Mouse (Mus musculus) kidney, embryonic 15.5 days (tissue): ENCODE data around the gene Anapc2. TPM values are rescaled to one million over a fixed set of nuclear protein-coding genes. Genes with fewer than 3 reads are reported as not detected.
A peak's percentile ranks its signal among the peaks of the same experiment; 100 is the strongest.

ENCODE experiments used
- ATAC-seq: fragments of 200-750 bp; cut with Nextera tagmentation; replicated peaks from 2 replicates; pipeline ENCODE4 v1.8.0; 2017; ENCODE audit warnings: moderate TSS enrichment; ENCODE audit not compliant: low FRiP score
- H3K27ac ChIP-seq: fragments of 300-500 bp; sonication (generic); 2 replicates; pipeline ENCODE4 v1.5.1; 2015; ENCODE audit warnings: mild to moderate bottlenecking, inconsistent platforms
- H3K27me3 ChIP-seq: fragments of 300-500 bp; sonication (generic); 2 replicates; pipeline ENCODE4 v1.6.1; 2015; ENCODE audit warnings: inconsistent platforms
- H3K36me3 ChIP-seq: fragments of 300-500 bp; sonication (generic); 2 replicates; pipeline ENCODE4 v1.6.1; 2015; ENCODE audit warnings: inconsistent platforms
- H3K4me1 ChIP-seq: fragments of 300-500 bp; sonication (generic); 2 replicates; pipeline ENCODE4 v1.6.1; 2015; ENCODE audit warnings: inconsistent platforms
- H3K4me2 ChIP-seq: fragments of 300-500 bp; sonication (generic); 2 replicates; pipeline ENCODE4 v1.6.1; 2015; ENCODE audit warnings: moderate library complexity, mild to moderate bottlenecking, inconsistent platforms
- H3K4me3 ChIP-seq: fragments of 300-500 bp; sonication (generic); replicated peaks from 2 replicates; pipeline ENCODE4 v1.5.1; 2015; ENCODE audit warnings: mild to moderate bottlenecking, inconsistent platforms
- H3K9ac ChIP-seq: fragments of 300-500 bp; sonication (generic); 2 replicates; pipeline ENCODE4 v1.6.1; 2015; ENCODE audit warnings: mild to moderate bottlenecking, inconsistent platforms
- H3K9me3 ChIP-seq: fragments of 300-500 bp; sonication (generic); replicated peaks from 2 replicates; pipeline ENCODE4 v1.6.1; 2016; ENCODE audit warnings: inconsistent platforms
- WGBS: fragments of 180-500 bp; shearing (Covaris S2); methylation state at CpG from one replicate; pipeline ENCODE4 v1.1.7; 2015; ENCODE audit warnings: mixed read lengths; 5-methylcytosine and 5-hydroxymethylcytosine counted together
- polyA plus RNA-seq: library from polyadenylated mRNA; unstranded; fragments of >200 nt; fragmentation: Nextera tagmentation; extraction: Ambion mirVana; gene quantifications from 2 replicates; pipeline ENCODE4 v1.2.1, GENCODE M21; 2015

Anapc2 gene
- polyA plus RNA-seq, 1 experiment from 2014 or later = 129 TPM

DNA sequence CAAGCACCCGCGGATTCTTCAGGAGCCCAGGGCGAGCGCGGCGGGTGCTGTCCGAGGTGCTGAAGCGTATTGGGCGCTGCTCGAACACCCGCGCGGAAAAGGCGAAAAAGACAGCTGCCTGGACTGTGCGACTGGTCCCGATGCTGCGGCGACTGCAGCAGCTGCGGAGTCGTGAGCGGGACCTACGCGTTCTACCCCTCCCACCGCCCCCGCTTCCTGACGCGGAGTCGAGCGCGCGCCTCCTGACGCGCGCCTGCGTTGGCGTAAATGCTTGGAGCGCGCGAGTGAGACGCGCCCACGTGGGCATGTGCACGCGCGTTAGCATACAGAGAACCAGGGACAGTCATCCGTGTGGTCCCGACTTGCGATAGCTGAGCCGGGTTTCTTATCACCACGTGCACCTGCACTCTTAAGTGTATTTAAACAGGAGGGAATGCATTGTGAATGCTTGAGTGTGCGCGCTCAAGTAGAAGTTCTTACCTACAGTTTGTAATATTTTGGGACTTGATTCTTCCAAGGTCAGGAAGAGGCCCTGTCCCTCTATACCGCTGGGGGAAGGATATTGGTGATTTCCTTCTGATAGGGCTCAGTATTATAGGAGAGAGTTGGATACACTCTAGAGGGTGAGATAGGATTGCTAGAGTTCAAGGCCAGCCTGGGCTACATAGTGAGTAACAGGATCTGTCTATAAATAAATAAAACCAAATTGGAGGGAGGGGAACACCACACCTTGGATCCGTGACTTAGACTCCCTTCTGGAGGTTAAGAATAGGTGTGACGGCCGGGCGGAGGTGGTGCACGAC lies 46.9 kb downstream of the Anapc2 start, which contains the start of gene Grin1:
Gene Grin1, minus strand, starts transcription at position 217 of the 803 bp plus-strand sequence.
- ATAC-seq = 0 out of 2 replicates have a peak, but pooled peaks have one; percentile 58
- H3K27me3 ChIP-seq = peaks cover 80% of the 10 kb centered on the region
- no peak within 1 kb of the TSS for H3K27ac ChIP-seq
- peak within 1 kb of the TSS; percentile 67 for H3K4me2 ChIP-seq
- WGBS = 9% methylated on average over 58 of the region's 58 CpGs
- no peak within 1 kb of the TSS for H3K9ac ChIP-seq
- H3K4me1 ChIP-seq = peaks cover 8% of the 10 kb centered on the region
- H3K4me3 ChIP-seq = peak within 1 kb of the TSS; percentile 38
- H3K9me3 ChIP-seq = no peaks in the 10 kb centered on the region
- H3K36me3 ChIP-seq = no peaks in the 10 kb centered on the region

DNA sequence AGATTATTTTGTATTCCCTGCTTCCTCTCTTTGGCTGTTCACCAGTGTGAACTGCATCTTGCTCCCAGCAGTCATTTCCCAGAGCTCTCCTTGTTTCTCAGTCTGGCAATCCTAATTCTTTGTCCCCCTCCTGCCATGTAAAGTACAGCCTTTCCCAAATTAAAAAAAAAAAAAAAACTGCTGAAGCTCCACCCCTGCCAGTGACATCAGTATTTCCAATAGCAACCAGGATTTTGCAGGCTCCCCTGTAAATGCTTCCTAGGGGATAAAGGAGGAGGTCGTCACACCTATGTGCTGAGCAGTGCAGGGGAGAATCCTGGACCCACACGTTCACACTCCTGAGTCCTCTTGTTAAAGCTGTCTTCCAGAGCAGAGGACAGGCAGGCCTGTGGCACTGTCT lies 47.8 kb downstream of the Anapc2 start:
- H3K4me1 ChIP-seq = peaks cover 8% of the 10 kb centered on the region
- H3K27me3 ChIP-seq = peaks cover 72% of the 10 kb centered on the region
- no peak overlapping the region for H3K4me3 ChIP-seq
- no peak overlapping the region for H3K27ac ChIP-seq
- no peaks in the 10 kb centered on the region for H3K9me3 ChIP-seq
- no peak overlapping the region for H3K4me2 ChIP-seq
- H3K9ac ChIP-seq = no peak overlapping the region
- WGBS = 25% methylated on average over 2 of the region's 2 CpGs
- no peak for ATAC-seq
- H3K36me3 ChIP-seq = no peaks in the 10 kb centered on the region

DNA sequence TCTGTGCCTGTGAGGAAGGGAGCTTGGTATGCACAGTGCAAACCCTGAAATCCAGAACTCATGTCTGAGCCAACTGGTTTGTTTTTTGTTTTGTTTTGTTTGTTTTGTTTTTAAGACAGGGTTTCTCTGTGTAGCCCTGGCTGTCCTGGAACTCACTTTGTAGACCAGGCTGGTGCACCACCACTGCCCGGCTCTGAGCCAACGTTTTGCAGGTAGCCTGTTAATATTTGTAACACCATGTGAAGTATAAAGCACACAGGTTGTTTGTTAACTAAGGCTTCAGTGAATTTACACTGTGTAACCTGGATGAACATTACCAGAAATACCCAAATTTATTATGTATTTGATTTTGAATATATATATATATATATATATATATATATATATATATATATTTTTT lies 53.8 kb downstream of the Anapc2 start:
- H3K4me2 ChIP-seq = no peak overlapping the region
- H3K9me3 ChIP-seq = no peaks in the 10 kb centered on the region
- 81% methylated on average over 2 of the region's 2 CpGs for WGBS
- no peak overlapping the region for H3K27ac ChIP-seq
- ATAC-seq = no peak
- H3K9ac ChIP-seq = no peak overlapping the region
- peaks cover 13% of the 10 kb centered on the region for H3K27me3 ChIP-seq
- no peak overlapping the region for H3K4me3 ChIP-seq
- peaks cover under 1% of the 10 kb centered on the region; the same call in 1 of the 2 replicates for H3K4me1 ChIP-seq
- no peaks in the 10 kb centered on the region for H3K36me3 ChIP-seq

DNA sequence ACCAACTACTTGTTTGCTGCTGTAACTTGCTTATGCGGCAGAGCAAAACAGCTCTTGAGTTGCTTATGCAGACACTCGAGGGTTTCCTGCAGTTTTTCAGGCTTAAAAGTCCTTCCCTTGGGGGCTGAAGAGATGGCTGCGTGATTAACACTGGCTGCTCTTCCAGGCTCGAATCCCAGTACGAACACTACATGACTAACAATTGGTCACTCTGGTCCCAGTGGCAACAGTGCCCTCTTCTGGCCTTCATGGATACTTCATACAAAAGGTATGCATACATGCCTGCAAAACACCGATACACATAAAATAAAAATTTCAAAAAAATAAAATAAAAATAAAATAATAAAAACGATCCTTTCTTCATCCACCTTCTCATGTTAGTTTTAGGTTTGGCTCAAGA lies 56.2 kb downstream of the Anapc2 start:
- Histone ChIP-seq H3K4me3 (no peak overlapping the region), H3K9ac (no peak overlapping the region), H3K36me3 (no peaks in the 10 kb centered on the region), H3K27me3 (no peaks in the 10 kb centered on the region), H3K4me1 (peaks cover 13% of the 10 kb centered on the region), H3K9me3 (no peaks in the 10 kb centered on the region), H3K27ac (no peak overlapping the region), H3K4me2 (no peak overlapping the region)
- ATAC-seq = no peak
- WGBS = 42% methylated on average over 7 of the region's 7 CpGs

DNA sequence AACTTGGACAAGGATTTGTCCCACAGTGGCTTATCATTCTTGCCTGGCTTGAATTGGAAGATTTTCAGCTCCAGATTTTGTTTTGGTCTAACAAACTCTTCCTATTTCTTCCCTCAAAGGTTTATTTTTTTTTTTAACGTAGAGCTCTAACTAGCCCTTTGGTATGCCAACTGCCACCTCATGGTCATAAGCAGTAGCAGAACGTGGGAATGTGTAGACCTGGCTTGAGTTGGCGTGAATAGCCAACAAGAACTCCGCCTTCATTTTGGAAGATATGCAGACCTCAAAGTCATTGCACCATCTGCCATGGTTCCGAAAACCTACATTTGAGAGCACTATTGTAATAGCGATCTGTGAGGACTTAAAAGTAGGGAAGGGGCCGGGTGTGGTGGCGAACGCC lies 59.2 kb downstream of the Anapc2 start:
- Histone ChIP-seq H3K27ac (no peak overlapping the region), H3K4me2 (peak overlapping the region; percentile 94), H3K27me3 (no peaks in the 10 kb centered on the region), H3K9me3 (no peaks in the 10 kb centered on the region), H3K4me3 (peak overlapping the region; percentile 74), H3K9ac (peak overlapping the region; percentile 87), H3K4me1 (peaks cover 24% of the 10 kb centered on the region), H3K36me3 (peaks cover 28% of the 10 kb centered on the region)
- WGBS = 63% methylated on average over 9 of the region's 9 CpGs
- no peak for ATAC-seq

DNA sequence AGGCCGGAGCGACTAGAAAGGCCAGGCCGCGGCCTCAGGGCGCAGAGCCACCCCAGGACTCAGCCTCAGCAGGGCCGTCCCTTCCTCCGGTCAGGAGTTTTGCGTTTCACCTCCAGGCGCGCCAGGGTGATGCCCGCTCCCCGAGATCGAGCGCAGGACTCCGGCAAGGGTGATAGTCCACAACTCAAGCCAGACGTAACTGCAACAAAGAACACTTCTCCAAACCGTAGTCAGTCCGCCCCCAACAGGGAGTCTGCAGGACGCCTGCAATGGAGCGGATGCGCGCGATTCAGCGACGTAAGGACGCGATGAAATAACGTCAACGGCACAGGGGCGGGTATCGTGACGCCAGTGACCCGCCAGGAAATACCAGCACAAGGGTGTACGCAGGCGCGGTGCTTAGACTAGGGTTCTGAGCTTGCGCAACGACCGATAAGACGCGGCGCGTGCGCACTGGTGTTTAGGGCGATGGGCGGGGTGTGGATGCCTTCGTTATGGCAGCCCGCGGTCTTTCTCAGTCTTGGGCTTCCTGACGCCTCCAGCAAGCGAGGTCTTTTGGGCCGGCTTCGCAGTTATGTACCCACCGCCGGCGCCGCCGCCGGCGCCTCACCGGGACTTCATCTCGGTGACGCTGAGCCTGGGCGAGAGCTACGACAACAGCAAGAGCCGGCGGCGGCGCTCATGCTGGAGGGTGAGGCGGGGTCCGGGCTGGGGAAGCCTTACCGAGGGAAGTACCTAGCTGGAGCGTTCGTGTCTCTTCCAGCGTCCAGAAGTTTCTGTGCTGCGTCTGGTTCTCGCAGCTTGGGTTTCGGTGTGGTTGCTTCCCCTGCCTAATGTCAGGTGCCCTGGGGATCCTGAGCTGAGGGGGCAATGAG lies 60.2 kb downstream of the Anapc2 start, which contains the start of gene Man1b1:
Gene Man1b1, plus strand, starts transcription at position 53 of the 875 bp plus-strand sequence.
- Histone ChIP-seq H3K4me3 (peak within 1 kb of the TSS; percentile 74), H3K9ac (peak within 1 kb of the TSS; percentile 94), H3K36me3 (peaks cover 38% of the 10 kb centered on the region), H3K4me1 (peaks cover 24% of the 10 kb centered on the region), H3K27ac (peak within 1 kb of the TSS; percentile 87), H3K27me3 (no peaks in the 10 kb centered on the region), H3K9me3 (no peaks in the 10 kb centered on the region), H3K4me2 (peak within 1 kb of the TSS; percentile 94)
- peak; percentile 98 for ATAC-seq
- WGBS = under 1% methylated on average over 78 of the region's 78 CpGs

DNA sequence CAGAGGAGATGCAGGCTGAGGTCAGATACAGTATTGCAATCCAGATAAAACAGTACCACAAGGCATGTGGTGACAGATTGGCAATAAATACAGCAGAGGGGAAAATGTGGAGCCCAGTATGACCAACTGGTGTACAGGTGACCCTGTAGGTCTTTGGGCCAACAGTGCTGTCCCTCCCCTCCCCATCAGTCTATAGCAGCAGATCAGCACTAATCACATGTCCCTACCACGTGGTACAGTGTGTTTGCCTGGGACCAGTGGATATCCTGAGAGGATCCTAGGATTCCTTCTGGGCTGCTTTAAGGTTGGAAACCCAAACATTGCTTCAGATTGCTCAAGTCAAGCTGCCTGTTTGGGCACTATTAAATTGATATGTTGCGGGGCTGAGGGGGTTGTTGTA lies 61.3 kb downstream of the Anapc2 start:
- H3K4me1 ChIP-seq = peaks cover 24% of the 10 kb centered on the region
- H3K9ac ChIP-seq = peak overlapping the region; percentile 94
- no peak overlapping the region for H3K27ac ChIP-seq
- peaks cover 49% of the 10 kb centered on the region for H3K36me3 ChIP-seq
- H3K27me3 ChIP-seq = no peaks in the 10 kb centered on the region
- peak overlapping the region; percentile 74 for H3K4me3 ChIP-seq
- H3K9me3 ChIP-seq = no peaks in the 10 kb centered on the region
- 87% methylated on average over 2 of the region's 2 CpGs for WGBS
- no peak for ATAC-seq
- peak overlapping the region; percentile 94 for H3K4me2 ChIP-seq

Other genes with a start within 250 kb of the Anapc2 start
- 76.5 and 91.4 TPM in 2 replicates for gene Nsmf, start 218.1 kb upstream of the Anapc2 start, polyA plus RNA-seq
- gene Entpd8, start 192.2 kb upstream of the Anapc2 start, polyA plus RNA-seq = 5.0 and 5.3 TPM in 2 replicates
- gene Noxa1, start 177.3 kb upstream of the Anapc2 start, polyA plus RNA-seq = 0.77 and 1.1 TPM in 2 replicates
- gene Nrarp, start 91.7 kb upstream of the Anapc2 start, polyA plus RNA-seq = 21.8 and 23.7 TPM in 2 replicates
- gene Tor4a, start 75.6 kb upstream of the Anapc2 start, polyA plus RNA-seq = 11.7 and 14.1 TPM in 2 replicates
- 114 and 124 TPM in 2 replicates for gene Nelfb, start 61.0 kb upstream of the Anapc2 start, polyA plus RNA-seq
- gene Stpg3, start 57.8 kb upstream of the Anapc2 start, polyA plus RNA-seq = 0.23 and 0.55 TPM in 2 replicates
- 1.4 and 1.9 TPM in 2 replicates for gene Fam166a, start 53.7 kb upstream of the Anapc2 start, polyA plus RNA-seq
- 555 and 581 TPM in 2 replicates for gene Tubb4b, start 47.8 kb upstream of the Anapc2 start, polyA plus RNA-seq
- gene Slc34a3, start 38.1 kb upstream of the Anapc2 start, polyA plus RNA-seq = 0.78 and 0.99 TPM in 2 replicates
- gene Rnf224, start 35.7 kb upstream of the Anapc2 start, polyA plus RNA-seq = 0.31 and 0.41 TPM in 2 replicates
- 20.7 and 21.8 TPM in 2 replicates for gene Rnf208, start 30.2 kb upstream of the Anapc2 start, polyA plus RNA-seq
- 0.51 and 0.55 TPM in 2 replicates for gene Cysrt1, start 30.0 kb upstream of the Anapc2 start, polyA plus RNA-seq
- gene AL732309.1, start 25.6 kb upstream of the Anapc2 start, polyA plus RNA-seq = 5.3 and 5.4 TPM in 2 replicates
- gene Tmem203, start 17.0 kb upstream of the Anapc2 start, polyA plus RNA-seq = 23.4 and 23.6 TPM in 2 replicates
- 9.2 and 11.3 TPM in 2 replicates for gene Tprn, start 9.9 kb upstream of the Anapc2 start, polyA plus RNA-seq
- 204 and 207 TPM in 2 replicates for gene Ssna1, start within 50 bp of the Anapc2 start, polyA plus RNA-seq
- not detected in 2 replicates for gene Tmem210, start 15.7 kb downstream of the Anapc2 start, polyA plus RNA-seq
- 0.46 TPM in 1 of 2 replicates, not detected in the other for gene Lrrc26, start 17.4 kb downstream of the Anapc2 start, polyA plus RNA-seq
- 0.53 and 0.71 TPM in 2 replicates for gene Grin1, start 46.7 kb downstream of the Anapc2 start, polyA plus RNA-seq
- gene Man1b1, start 59.9 kb downstream of the Anapc2 start, polyA plus RNA-seq = 50.5 and 53.2 TPM in 2 replicates
- gene Dpp7, start 83.9 kb downstream of the Anapc2 start, polyA plus RNA-seq = 23.4 TPM in 2 replicates
- 24.9 and 27.3 TPM in 2 replicates for gene Uap1l1, start 93.2 kb downstream of the Anapc2 start, polyA plus RNA-seq
- gene Sapcd2, start 99.8 kb downstream of the Anapc2 start, polyA plus RNA-seq = 40.4 and 42.7 TPM in 2 replicates
- gene Entpd2, start 123.4 kb downstream of the Anapc2 start, polyA plus RNA-seq = 4.5 and 4.6 TPM in 2 replicates
- 41.3 and 52.5 TPM in 2 replicates for gene Npdc1, start 126.9 kb downstream of the Anapc2 start, polyA plus RNA-seq
- gene Fut7, start 150.8 kb downstream of the Anapc2 start, polyA plus RNA-seq = 0.08 and 0.18 TPM in 2 replicates
- 11.0 and 11.1 TPM in 2 replicates for gene Abca2, start 156.2 kb downstream of the Anapc2 start, polyA plus RNA-seq
- gene Clic3, start 184.4 kb downstream of the Anapc2 start, polyA plus RNA-seq = 3.6 and 3.9 TPM in 2 replicates
- gene Paxx, start 188.6 kb downstream of the Anapc2 start, polyA plus RNA-seq = 30.4 and 31.8 TPM in 2 replicates
- gene Ptgds, start 197.6 kb downstream of the Anapc2 start, polyA plus RNA-seq = 1.6 and 2.2 TPM in 2 replicates
- gene Lcn12, start 221.4 kb downstream of the Anapc2 start, polyA plus RNA-seq = not detected in 2 replicates
- 85.1 and 96.1 TPM in 2 replicates for gene Fbxw5, start 228.3 kb downstream of the Anapc2 start, polyA plus RNA-seq
- 6.3 and 7.8 TPM in 2 replicates for gene C8g, start 229.2 kb downstream of the Anapc2 start, polyA plus RNA-seq